Mouse (Mus musculus): ENCODE results near the gene Gm10644. TPM values are rescaled to one million over a fixed set of nuclear protein-coding genes. Genes with fewer than 3 reads are reported as not detected.

Gm10644 gene
- polyA plus RNA-seq, 1 experiment from 2014 or later: 0.13 TPM

DNA sequence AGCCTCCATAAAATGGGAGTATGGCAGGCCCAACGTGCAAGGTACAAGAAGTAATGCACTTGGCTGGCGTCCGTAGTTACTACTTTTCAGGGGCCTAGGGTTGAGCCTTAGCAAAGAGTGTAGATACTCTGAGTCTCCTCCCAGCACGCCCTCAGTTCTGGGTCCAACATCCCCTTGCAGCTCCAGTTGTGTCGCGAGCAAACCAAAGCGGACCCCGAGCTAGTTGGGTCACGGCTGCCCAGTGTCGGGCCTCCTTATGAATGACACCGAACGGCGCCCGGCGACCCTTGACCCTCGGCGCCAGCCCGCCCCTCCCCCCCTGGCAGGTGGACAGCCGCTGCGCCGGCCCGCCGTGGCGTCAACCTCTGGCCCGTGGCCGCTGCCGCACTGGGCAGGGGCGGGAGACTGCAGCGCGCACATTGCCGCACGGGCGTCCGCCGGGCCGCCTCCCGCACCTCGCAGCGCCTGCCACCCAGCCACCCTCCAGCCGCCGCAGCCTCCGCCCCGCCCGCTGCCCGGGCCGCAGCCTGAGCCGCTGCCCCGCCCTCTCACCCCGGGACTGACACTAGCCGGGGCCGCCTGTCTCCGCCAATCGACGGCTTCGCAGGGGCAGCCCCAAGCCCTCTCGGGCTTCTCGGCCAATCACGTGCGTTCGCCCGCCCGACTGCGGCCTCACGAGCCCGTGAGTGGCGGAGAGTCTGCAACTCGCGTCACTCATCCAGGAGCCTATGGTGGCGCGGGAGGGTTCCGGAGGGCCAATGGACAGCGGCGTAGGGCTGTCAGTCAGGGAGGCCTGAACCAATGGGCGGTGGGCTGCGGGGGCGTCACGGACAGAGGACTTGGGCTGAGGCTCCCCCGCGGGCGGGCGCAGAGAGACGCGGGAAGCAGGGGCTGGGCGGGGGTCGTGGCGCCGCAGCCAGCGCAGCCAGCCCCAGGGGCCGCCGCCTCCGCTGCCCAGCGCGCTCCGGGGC lies 17.4 kb upstream of the Gm10644 start, which contains the start of gene Prkaca:
Gene Prkaca, plus strand, starts transcription at position 844 of the 971 bp plus-strand sequence.
- Histone ChIP-seq H3K9ac (ENCODE audit: low read length) (peak within 1 kb of the TSS; percentile 89), H3K4me3 (ENCODE audit: low read depth, low read length) (peak within 1 kb of the TSS; percentile 91), H3K27me3 (ENCODE audit: control insufficient read depth, insufficient read depth, low read length) (no peaks in the 10 kb centered on the region), H3K4me1 (replicated peaks; ENCODE audit: control insufficient read depth, insufficient read depth) (peaks cover 3% of the 10 kb centered on the region; the same call in 1 of the 2 replicates), H3K9me3 (ENCODE audit: control insufficient read depth, low read length) (no peaks in the 10 kb centered on the region), H3K4me2 (replicated peaks; ENCODE audit: low read depth) (peak within 1 kb of the TSS; percentile 99), H3K27ac (replicated peaks) (peak within 1 kb of the TSS; percentile 78), H3K36me3 (ENCODE audit: control insufficient read depth, insufficient read depth, low read length) (no peaks in the 10 kb centered on the region; the same call in none of the 2 replicates)
- DNase-seq (ENCODE audit: low spot score): peak; percentile 98
- TF ChIP-seq CTCF (IDR thresholded peaks at IDR 0.05; ENCODE audit: low read depth) (no peak), EP300 (optimal IDR thresholded peaks at IDR 0.05) (peak; percentile 22)
- peak; percentile 99 for ATAC-seq (ENCODE audit: low FRiP score, low TSS enrichment)
- under 1% methylated on average over 64 of the region's 94 CpGs for WGBS

DNA sequence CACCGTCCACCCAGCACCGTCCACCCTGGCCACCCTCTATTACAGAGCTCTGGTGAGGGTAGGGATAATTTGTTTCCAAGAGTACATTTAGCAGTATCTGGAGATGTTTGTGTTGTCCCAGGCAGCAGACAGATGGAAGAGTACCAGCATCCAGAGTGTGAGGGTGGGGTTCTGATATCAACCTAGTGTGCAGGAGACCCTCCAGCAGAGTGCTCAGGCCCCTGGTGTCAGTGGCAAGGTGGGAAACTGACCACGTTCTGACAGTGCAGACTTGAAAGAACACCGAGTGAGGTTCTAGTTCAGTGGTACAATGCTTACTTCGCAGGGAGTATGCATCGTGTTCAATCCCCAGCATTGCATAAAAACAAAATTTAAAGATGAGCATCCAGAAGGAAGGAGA lies 16.7 kb upstream of the Gm10644 start:
- Histone ChIP-seq H3K36me3 (ENCODE audit: control insufficient read depth, insufficient read depth, low read length) (no peaks in the 10 kb centered on the region; the same call in none of the 2 replicates), H3K27me3 (ENCODE audit: control insufficient read depth, insufficient read depth, low read length) (no peaks in the 10 kb centered on the region), H3K4me3 (ENCODE audit: low read depth, low read length) (peak overlapping the region; percentile 91), H3K9me3 (ENCODE audit: control insufficient read depth, low read length) (no peaks in the 10 kb centered on the region), H3K9ac (ENCODE audit: low read length) (no peak overlapping the region), H3K27ac (replicated peaks) (no peak overlapping the region), H3K4me1 (replicated peaks; ENCODE audit: control insufficient read depth, insufficient read depth) (0 out of 2 replicates have a peak, but pooled peaks cover 3% of the 10 kb centered on the region), H3K4me2 (replicated peaks; ENCODE audit: low read depth) (peak overlapping the region; percentile 83)
- no peak for ATAC-seq (ENCODE audit: low FRiP score, low TSS enrichment)
- no peak for DNase-seq (ENCODE audit: low spot score)
- TF ChIP-seq CTCF (IDR thresholded peaks at IDR 0.05; ENCODE audit: low read depth) (no peak), EP300 (optimal IDR thresholded peaks at IDR 0.05) (no peak)
- WGBS: 79% methylated on average over 6 of the region's 6 CpGs

- TF ChIP-seq CTCF (IDR thresholded peaks at IDR 0.05; ENCODE audit: low read depth) (no peak), EP300 (optimal IDR thresholded peaks at IDR 0.05) (no peak)
- ATAC-seq (ENCODE audit: low FRiP score, low TSS enrichment): no peak
- Histone ChIP-seq H3K4me1 (replicated peaks; ENCODE audit: control insufficient read depth, insufficient read depth) (0 out of 2 replicates have a peak, but pooled peaks cover 3% of the 10 kb centered on the region), H3K27me3 (ENCODE audit: control insufficient read depth, insufficient read depth, low read length) (no peaks in the 10 kb centered on the region), H3K4me2 (replicated peaks; ENCODE audit: low read depth) (no peak overlapping the region), H3K9ac (ENCODE audit: low read length) (no peak overlapping the region), H3K27ac (replicated peaks) (no peak overlapping the region), H3K9me3 (ENCODE audit: control insufficient read depth, low read length) (no peaks in the 10 kb centered on the region), H3K4me3 (ENCODE audit: low read depth, low read length) (no peak overlapping the region), H3K36me3 (ENCODE audit: control insufficient read depth, insufficient read depth, low read length) (no peaks in the 10 kb centered on the region; the same call in none of the 2 replicates)
- 87% methylated on average over 4 of the region's 4 CpGs for WGBS
- DNase-seq (ENCODE audit: low spot score): no peak
Measured at GRCm38 (mm10) chr8:83971121-83971520, 16.1 kb upstream of the Gm10644 start.

- Histone ChIP-seq H3K27ac (replicated peaks) (no peak overlapping the region), H3K4me2 (replicated peaks; ENCODE audit: low read depth) (no peak overlapping the region), H3K36me3 (ENCODE audit: control insufficient read depth, insufficient read depth, low read length) (no peaks in the 10 kb centered on the region; the same call in none of the 2 replicates), H3K27me3 (ENCODE audit: control insufficient read depth, insufficient read depth, low read length) (no peaks in the 10 kb centered on the region), H3K9ac (ENCODE audit: low read length) (no peak overlapping the region), H3K4me1 (replicated peaks; ENCODE audit: control insufficient read depth, insufficient read depth) (no peaks in the 10 kb centered on the region), H3K9me3 (ENCODE audit: control insufficient read depth, low read length) (no peaks in the 10 kb centered on the region), H3K4me3 (ENCODE audit: low read depth, low read length) (no peak overlapping the region)
- WGBS: 92% methylated on average over 7 of the region's 7 CpGs
- DNase-seq (ENCODE audit: low spot score) (no peak), ATAC-seq (ENCODE audit: low FRiP score, low TSS enrichment) (no peak)
- TF ChIP-seq EP300 (optimal IDR thresholded peaks at IDR 0.05): no peak
- TF ChIP-seq CTCF (IDR thresholded peaks at IDR 0.05; ENCODE audit: low read depth): no peak
Measured at GRCm38 (mm10) chr8:83967701-83968100, 12.7 kb upstream of the Gm10644 start.

DNA sequence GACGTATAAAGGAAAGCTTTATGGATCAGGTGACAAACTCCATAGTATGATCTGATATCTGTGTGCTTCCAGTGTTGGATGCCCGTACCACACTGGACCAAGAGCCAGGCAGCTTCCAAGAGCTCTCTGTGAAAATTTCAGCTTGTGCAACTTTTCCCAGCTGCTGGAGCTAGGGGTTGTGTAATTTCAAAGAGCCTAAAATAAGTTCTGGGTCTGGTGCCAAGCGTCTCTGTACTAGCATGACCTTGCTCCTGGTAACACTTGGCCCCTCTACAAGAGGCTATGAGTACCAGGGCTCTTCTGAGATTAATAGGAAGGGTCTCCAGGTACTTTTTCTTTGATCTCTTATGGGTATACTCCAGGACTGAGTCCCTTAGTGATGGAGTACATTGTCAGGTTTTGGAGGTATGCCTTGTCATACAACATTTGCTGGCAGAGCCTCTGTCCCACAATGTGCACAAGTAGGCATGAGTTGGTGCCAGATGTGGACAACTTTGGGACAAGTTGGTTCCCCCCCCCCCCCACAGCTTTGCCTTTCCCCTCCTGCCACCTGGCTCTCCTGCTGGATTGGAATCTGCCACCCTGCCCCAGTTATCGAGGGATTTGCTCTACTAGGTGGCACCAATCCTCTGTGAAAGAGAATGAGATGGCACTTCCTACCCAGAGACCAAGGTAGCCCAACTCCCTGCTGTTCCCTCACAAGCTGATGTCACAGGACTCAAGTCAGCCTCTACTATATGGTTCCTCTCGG lies 9.2 kb upstream of the Gm10644 start:
- Histone ChIP-seq H3K9me3 (ENCODE audit: control insufficient read depth, low read length) (no peaks in the 10 kb centered on the region), H3K4me3 (ENCODE audit: low read depth, low read length) (no peak overlapping the region), H3K36me3 (ENCODE audit: control insufficient read depth, insufficient read depth, low read length) (no peaks in the 10 kb centered on the region; the same call in none of the 2 replicates), H3K27me3 (ENCODE audit: control insufficient read depth, insufficient read depth, low read length) (no peaks in the 10 kb centered on the region), H3K4me2 (replicated peaks; ENCODE audit: low read depth) (no peak overlapping the region), H3K9ac (ENCODE audit: low read length) (no peak overlapping the region), H3K4me1 (replicated peaks; ENCODE audit: control insufficient read depth, insufficient read depth) (no peaks in the 10 kb centered on the region), H3K27ac (replicated peaks) (no peak overlapping the region)
- 87% methylated on average over 5 of the region's 5 CpGs for WGBS
- ATAC-seq (ENCODE audit: low FRiP score, low TSS enrichment): no peak
- no peak for DNase-seq (ENCODE audit: low spot score)
- TF ChIP-seq CTCF (IDR thresholded peaks at IDR 0.05; ENCODE audit: low read depth) (no peak), EP300 (optimal IDR thresholded peaks at IDR 0.05) (no peak)

Data from stomach, postnatal 0 days (tissue).